Mouse (Mus musculus) heart, postnatal 0 days (tissue): ENCODE measurements at regions not wholly inside any gene's neighbourhood (a gene's known extent, or its start where the extent isn't known, plus 50 kb on each side); places are given as distances from the start of the nearest gene placed in this dataset.

ENCODE experiments used
- ATAC-seq: fragments of 200-750 bp; cut with Nextera tagmentation; 2 replicates; pipeline ENCODE4 v1.8.0; 2017; ENCODE audit warnings: low read depth, moderate number of reproducible peaks, moderate library complexity; ENCODE audit not compliant: insufficient read depth
- DNase-seq: peaks from one replicate; pipeline ENCODE4 v3.0.0-alpha.2; 2016; ENCODE audit warnings: low spot score
- H3K27ac ChIP-seq: fragments of 300-500 bp; sonication (generic); 2 replicates; pipeline ENCODE4 v1.5.1; 2014; ENCODE audit warnings: low read depth, mild to moderate bottlenecking
- H3K27me3 ChIP-seq: fragments of 300-500 bp; sonication (generic); 2 replicates; pipeline ENCODE4 v1.6.1; 2014; ENCODE audit warnings: low read length, mixed read lengths; ENCODE audit not compliant: control insufficient read depth, insufficient read depth
- H3K36me3 ChIP-seq: fragments of 300-500 bp; sonication (generic); replicated peaks from 2 replicates; pipeline ENCODE4 v1.6.1; 2014; ENCODE audit warnings: low read length, mixed read lengths; ENCODE audit not compliant: control insufficient read depth, insufficient read depth
- H3K4me1 ChIP-seq: fragments of 300-500 bp; sonication (generic); 2 replicates; pipeline ENCODE4 v1.6.1; 2014; ENCODE audit warnings: antibody characterized with exemption; ENCODE audit not compliant: control insufficient read depth, insufficient read depth
- H3K4me2 ChIP-seq: fragments of 300-500 bp; sonication (generic); 2 replicates; pipeline ENCODE4 v1.6.1; 2014; ENCODE audit warnings: low read depth, mild to moderate bottlenecking, low read length, moderate library complexity
- H3K4me3 ChIP-seq: fragments of 300-500 bp; sonication (generic); 2 replicates; pipeline ENCODE4 v1.5.1; 2014; ENCODE audit warnings: low read depth, low read length
- H3K9ac ChIP-seq: fragments of 300-500 bp; sonication (generic); replicated peaks from 2 replicates; pipeline ENCODE4 v1.6.1; 2014; ENCODE audit warnings: low read depth, low read length, mixed read lengths
- H3K9me3 ChIP-seq: fragments of 300-500 bp; sonication (generic); replicated peaks from 2 replicates; pipeline ENCODE4 v1.6.1; 2016; ENCODE audit warnings: low read length; ENCODE audit not compliant: control insufficient read depth
- CTCF ChIP-seq: IDR thresholded peaks from 2 replicates; pipeline ENCODE4 v1.5.1; 2016; ENCODE audit warnings: antibody characterized with exemption, control low read depth, low read depth
- EP300 ChIP-seq: IDR thresholded peaks from 2 replicates; pipeline ENCODE4 v1.6.1; 2016; ENCODE audit warnings: antibody characterized with exemption, low read depth
- WGBS: fragments of 180-500 bp; shearing (Covaris S2); extraction: QIAGEN DNeasy Blood & Tissue Kit; methylation state at CpG from one replicate; pipeline ENCODE4 v1.1.7; 2014; 5-methylcytosine and 5-hydroxymethylcytosine counted together

- ATAC-seq (no peak), DNase-seq (no peak)
- Histone ChIP-seq H3K27ac (no peak overlapping the region), H3K9me3 (no peaks in the 10 kb centered on the region), H3K36me3 (no peaks in the 10 kb centered on the region), H3K4me1 (no peaks in the 10 kb centered on the region), H3K4me3 (no peak overlapping the region), H3K27me3 (no peaks in the 10 kb centered on the region), H3K9ac (no peak overlapping the region), H3K4me2 (no peak overlapping the region)
- WGBS = 92% methylated on average over 7 of the region's 7 CpGs
- TF ChIP-seq EP300 = no peak
- TF ChIP-seq CTCF = no peak
Measured at GRCm38 (mm10) chr12:12567058-12567733, 305.3 kb downstream of the Fam49a start.

GRCm38 (mm10) chr12:12562267-12562666, 300.3 kb downstream of the Fam49a start:
- Histone ChIP-seq H3K9ac (no peak overlapping the region), H3K27me3 (no peaks in the 10 kb centered on the region), H3K4me3 (no peak overlapping the region), H3K27ac (no peak overlapping the region), H3K4me2 (no peak overlapping the region), H3K4me1 (no peaks in the 10 kb centered on the region), H3K36me3 (no peaks in the 10 kb centered on the region), H3K9me3 (no peaks in the 10 kb centered on the region)
- WGBS = 91% methylated on average over 1 of the region's 1 CpGs
- ATAC-seq (no peak), DNase-seq (no peak)
- no peak for TF ChIP-seq EP300
- TF ChIP-seq CTCF = no peak

DNA sequence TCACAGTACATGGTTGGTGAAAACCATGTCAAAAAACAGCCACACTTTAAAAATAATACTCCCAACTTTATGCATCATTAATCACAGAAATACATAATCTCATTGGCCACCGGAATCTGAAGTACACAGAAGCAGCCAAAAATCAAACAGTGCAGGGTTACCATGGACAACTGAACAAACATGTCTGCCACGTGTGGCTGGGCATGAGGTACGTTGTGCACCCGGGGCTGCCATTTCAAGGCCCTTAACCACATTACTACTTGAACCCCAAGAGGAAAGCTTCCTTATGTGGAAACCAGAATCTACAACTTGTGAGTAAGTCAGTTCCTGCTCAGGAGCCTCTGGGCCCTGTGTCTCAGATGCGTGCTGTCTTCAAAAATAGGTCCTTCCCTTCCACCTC, 289.9 kb downstream of the Fam49a start:
- no peaks in the 10 kb centered on the region for H3K9me3 ChIP-seq
- H3K4me2 ChIP-seq = no peak overlapping the region
- DNase-seq (no peak), ATAC-seq (no peak; the same call in 1 of the 2 replicates)
- H3K36me3 ChIP-seq = no peaks in the 10 kb centered on the region
- TF ChIP-seq EP300 (no peak), CTCF (no peak)
- peaks cover 7% of the 10 kb centered on the region; the same call in 1 of the 2 replicates for H3K4me1 ChIP-seq
- H3K9ac ChIP-seq = no peak overlapping the region
- WGBS = 79% methylated on average over 5 of the region's 5 CpGs
- no peak overlapping the region for H3K4me3 ChIP-seq
- no peak overlapping the region for H3K27ac ChIP-seq
- H3K27me3 ChIP-seq = no peaks in the 10 kb centered on the region

- H3K9ac ChIP-seq = no peak overlapping the region
- DNase-seq (peak; percentile 45), ATAC-seq (peak; percentile 81)
- WGBS = 24% methylated on average over 3 of the region's 3 CpGs
- peaks cover 7% of the 10 kb centered on the region; the same call in 1 of the 2 replicates for H3K4me1 ChIP-seq
- TF ChIP-seq CTCF = no peak
- 0 out of 2 replicates have a peak, but pooled peaks have one; percentile 39 for TF ChIP-seq EP300
- H3K27me3 ChIP-seq = no peaks in the 10 kb centered on the region
- no peak overlapping the region for H3K4me3 ChIP-seq
- H3K36me3 ChIP-seq = no peaks in the 10 kb centered on the region
- no peak overlapping the region for H3K4me2 ChIP-seq
- no peak overlapping the region for H3K27ac ChIP-seq
- H3K9me3 ChIP-seq = no peaks in the 10 kb centered on the region
Measured at GRCm38 (mm10) chr12:12549649-12550048, 287.7 kb downstream of the Fam49a start.

GRCm38 (mm10) chr12:12548688-12549087, 286.7 kb downstream of the Fam49a start:
- TF ChIP-seq CTCF (no peak), EP300 (no peak)

DNA sequence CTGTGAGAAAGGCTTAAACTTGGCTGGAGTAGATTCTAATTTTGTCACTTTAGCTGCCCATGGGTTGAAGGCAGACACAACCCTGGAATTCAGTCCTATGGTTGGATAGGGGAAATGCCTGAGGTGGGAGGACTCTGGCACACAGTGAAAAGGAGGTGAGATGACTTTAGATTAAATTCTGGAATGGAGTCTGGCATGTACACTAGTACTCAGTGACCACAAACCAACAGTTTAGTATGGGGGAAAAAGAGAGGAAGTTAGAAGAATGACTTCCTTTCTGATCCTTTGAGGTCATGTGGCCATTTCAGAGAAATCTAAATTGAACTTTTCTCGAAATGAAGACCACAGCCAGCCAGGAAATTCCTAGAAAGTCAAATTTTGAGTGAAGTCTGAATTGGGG, 285.5 kb downstream of the Fam49a start:
- Histone ChIP-seq H3K4me3 (no peak overlapping the region), H3K4me2 (no peak overlapping the region), H3K4me1 (peaks cover 7% of the 10 kb centered on the region; the same call in 1 of the 2 replicates), H3K9ac (no peak overlapping the region), H3K9me3 (no peaks in the 10 kb centered on the region), H3K27me3 (no peaks in the 10 kb centered on the region), H3K36me3 (no peaks in the 10 kb centered on the region), H3K27ac (no peak overlapping the region)
- WGBS = 73% methylated on average over 1 of the region's 1 CpGs
- DNase-seq (no peak), ATAC-seq (no peak)
- TF ChIP-seq EP300 (no peak), CTCF (no peak)

More at GRCm38 (mm10) chr12:12548688-12549087, 286.7 kb downstream of the Fam49a start:
- no peak overlapping the region for H3K27ac ChIP-seq
- no peaks in the 10 kb centered on the region for H3K27me3 ChIP-seq
- ATAC-seq = no peak
- WGBS = 46% methylated on average over 2 of the region's 2 CpGs
- H3K9me3 ChIP-seq = no peaks in the 10 kb centered on the region
- no peak overlapping the region for H3K4me3 ChIP-seq
- H3K36me3 ChIP-seq = no peaks in the 10 kb centered on the region
- H3K4me1 ChIP-seq = peaks cover 7% of the 10 kb centered on the region; the same call in 1 of the 2 replicates
- no peak overlapping the region for H3K4me2 ChIP-seq
- no peak for DNase-seq
- H3K9ac ChIP-seq = no peak overlapping the region
